Mouse (Mus musculus): ENCODE results near the gene Lrrc8c. TPM values are rescaled to one million over a fixed set of nuclear protein-coding genes. Genes with fewer than 3 reads are reported as not detected.

Lrrc8c gene
- polyA plus RNA-seq, 1 experiment from 2014 or later = 13.6 TPM

- Histone ChIP-seq H3K36me3 (replicated peaks) (no peaks in the 10 kb centered on the region), H3K4me1 (no peaks in the 10 kb centered on the region), H3K27me3 (replicated peaks) (no peaks in the 10 kb centered on the region), H3K9me3 (no peaks in the 10 kb centered on the region), H3K4me2 (no peak overlapping the region), H3K9ac (no peak overlapping the region), H3K27ac (no peak overlapping the region), H3K4me3 (no peak overlapping the region)
- no peak for ATAC-seq (replicated peaks)
- WGBS = 90% methylated on average over 2 of the region's 2 CpGs
These were observed 17.0 kb downstream of the Lrrc8c start for GRCm38 (mm10) chr5:105536172-105536571.

GRCm38 (mm10) chr5:105537101-105537723, 18.0 kb downstream of the Lrrc8c start:
- H3K36me3 ChIP-seq (replicated peaks) = no peaks in the 10 kb centered on the region
- H3K4me1 ChIP-seq = no peaks in the 10 kb centered on the region
- no peak overlapping the region for H3K27ac ChIP-seq
- no peak overlapping the region for H3K4me2 ChIP-seq
- H3K9ac ChIP-seq = no peak overlapping the region
- no peak overlapping the region for H3K4me3 ChIP-seq
- 75% methylated on average over 11 of the region's 11 CpGs for WGBS
- no peaks in the 10 kb centered on the region for H3K27me3 ChIP-seq (replicated peaks)
- no peaks in the 10 kb centered on the region for H3K9me3 ChIP-seq
- no peak for ATAC-seq (replicated peaks)

- Histone ChIP-seq H3K36me3 (replicated peaks) (no peaks in the 10 kb centered on the region), H3K27ac (no peak overlapping the region), H3K4me3 (no peak overlapping the region), H3K4me1 (no peaks in the 10 kb centered on the region), H3K4me2 (no peak overlapping the region), H3K9me3 (no peaks in the 10 kb centered on the region), H3K27me3 (replicated peaks) (no peaks in the 10 kb centered on the region), H3K9ac (no peak overlapping the region)
- WGBS = 94% methylated on average over 7 of the region's 7 CpGs
- ATAC-seq (replicated peaks) = no peak
These were observed 21.9 kb downstream of the Lrrc8c start for GRCm38 (mm10) chr5:105541051-105541450.

- Histone ChIP-seq H3K4me2 (no peak overlapping the region), H3K27me3 (replicated peaks) (no peaks in the 10 kb centered on the region), H3K27ac (no peak overlapping the region), H3K4me3 (no peak overlapping the region), H3K9me3 (no peaks in the 10 kb centered on the region), H3K4me1 (no peaks in the 10 kb centered on the region), H3K36me3 (replicated peaks) (no peaks in the 10 kb centered on the region), H3K9ac (no peak overlapping the region)
- WGBS = 31% methylated on average over 3 of the region's 3 CpGs
- ATAC-seq (replicated peaks) = no peak
These were observed 25.9 kb downstream of the Lrrc8c start for GRCm38 (mm10) chr5:105545126-105545525.

- Histone ChIP-seq H3K36me3 (replicated peaks) (no peaks in the 10 kb centered on the region), H3K9ac (no peak overlapping the region), H3K9me3 (no peaks in the 10 kb centered on the region), H3K27me3 (replicated peaks) (no peaks in the 10 kb centered on the region), H3K4me2 (no peak overlapping the region), H3K27ac (no peak overlapping the region), H3K4me3 (no peak overlapping the region), H3K4me1 (no peaks in the 10 kb centered on the region)
- no peak for ATAC-seq (replicated peaks)
- 93% methylated on average over 4 of the region's 4 CpGs for WGBS
These were observed 27.9 kb downstream of the Lrrc8c start for GRCm38 (mm10) chr5:105547115-105547514.

- H3K27ac ChIP-seq = no peak overlapping the region
- no peaks in the 10 kb centered on the region for H3K36me3 ChIP-seq (replicated peaks)
- H3K9ac ChIP-seq = no peak overlapping the region
- 86% methylated on average over 1 of the region's 1 CpGs for WGBS
- H3K9me3 ChIP-seq = no peaks in the 10 kb centered on the region
- no peak overlapping the region for H3K4me3 ChIP-seq
- no peaks in the 10 kb centered on the region for H3K4me1 ChIP-seq
- no peak for ATAC-seq (replicated peaks)
- no peaks in the 10 kb centered on the region for H3K27me3 ChIP-seq (replicated peaks)
- no peak overlapping the region for H3K4me2 ChIP-seq
These were observed 32.6 kb downstream of the Lrrc8c start for GRCm38 (mm10) chr5:105551808-105552207.

GRCm38 (mm10) chr5:105556291-105556690, 37.1 kb downstream of the Lrrc8c start:
- no peaks in the 10 kb centered on the region for H3K36me3 ChIP-seq (replicated peaks)
- WGBS = 90% methylated on average over 6 of the region's 6 CpGs
- no peak overlapping the region for H3K27ac ChIP-seq
- H3K9ac ChIP-seq = no peak overlapping the region
- H3K4me3 ChIP-seq = no peak overlapping the region
- H3K4me2 ChIP-seq = no peak overlapping the region
- 0 out of 2 replicates have a peak, but pooled peaks cover 3% of the 10 kb centered on the region for H3K4me1 ChIP-seq
- no peaks in the 10 kb centered on the region for H3K27me3 ChIP-seq (replicated peaks)
- H3K9me3 ChIP-seq = no peaks in the 10 kb centered on the region
- ATAC-seq (replicated peaks) = no peak

- Histone ChIP-seq H3K27ac (peak overlapping the region; percentile 58), H3K4me3 (no peak overlapping the region), H3K4me1 (0 out of 2 replicates have a peak, but pooled peaks cover 3% of the 10 kb centered on the region), H3K4me2 (no peak overlapping the region), H3K36me3 (replicated peaks) (no peaks in the 10 kb centered on the region), H3K9ac (no peak overlapping the region), H3K27me3 (replicated peaks) (no peaks in the 10 kb centered on the region), H3K9me3 (no peaks in the 10 kb centered on the region)
- WGBS = 92% methylated on average over 3 of the region's 3 CpGs
- peak; percentile 37; the same call in 1 of the 2 replicates for ATAC-seq (replicated peaks)
These were observed 38.2 kb downstream of the Lrrc8c start for GRCm38 (mm10) chr5:105557346-105557745.

GRCm38 (mm10) chr5:105557777-105558240, 38.6 kb downstream of the Lrrc8c start:
- peak; percentile 95 for ATAC-seq (replicated peaks)
- Histone ChIP-seq H3K27me3 (replicated peaks) (no peaks in the 10 kb centered on the region), H3K4me3 (no peak overlapping the region), H3K4me1 (0 out of 2 replicates have a peak, but pooled peaks cover 3% of the 10 kb centered on the region), H3K36me3 (replicated peaks) (no peaks in the 10 kb centered on the region), H3K4me2 (no peak overlapping the region), H3K9me3 (no peaks in the 10 kb centered on the region), H3K9ac (no peak overlapping the region), H3K27ac (peak overlapping the region; percentile 58)
- WGBS = 29% methylated on average over 4 of the region's 4 CpGs

GRCm38 (mm10) chr5:105558517-105558916, 39.3 kb downstream of the Lrrc8c start:
- no peaks in the 10 kb centered on the region for H3K9me3 ChIP-seq
- no peak overlapping the region for H3K4me2 ChIP-seq
- H3K27me3 ChIP-seq (replicated peaks) = no peaks in the 10 kb centered on the region
- H3K36me3 ChIP-seq (replicated peaks) = no peaks in the 10 kb centered on the region
- H3K9ac ChIP-seq = no peak overlapping the region
- ATAC-seq (replicated peaks) = no peak; the same call in 1 of the 2 replicates
- 96% methylated on average over 4 of the region's 4 CpGs for WGBS
- H3K27ac ChIP-seq = no peak overlapping the region
- 0 out of 2 replicates have a peak, but pooled peaks cover 3% of the 10 kb centered on the region for H3K4me1 ChIP-seq
- no peak overlapping the region for H3K4me3 ChIP-seq

- H3K4me2 ChIP-seq = no peak overlapping the region
- H3K27me3 ChIP-seq (replicated peaks) = no peaks in the 10 kb centered on the region
- H3K9me3 ChIP-seq = no peaks in the 10 kb centered on the region
- H3K4me3 ChIP-seq = no peak overlapping the region
- peaks cover 4% of the 10 kb centered on the region; the same call in 1 of the 2 replicates for H3K4me1 ChIP-seq
- H3K36me3 ChIP-seq (replicated peaks) = no peaks in the 10 kb centered on the region
- ATAC-seq (replicated peaks) = no peak
- no peak overlapping the region for H3K9ac ChIP-seq
- no peak overlapping the region for H3K27ac ChIP-seq
These were observed 42.7 kb downstream of the Lrrc8c start for GRCm38 (mm10) chr5:105561926-105562325.

- ATAC-seq (replicated peaks) = no peak
- 84% methylated on average over 4 of the region's 4 CpGs for WGBS
- Histone ChIP-seq H3K9me3 (no peaks in the 10 kb centered on the region), H3K36me3 (replicated peaks) (no peaks in the 10 kb centered on the region), H3K4me3 (no peak overlapping the region), H3K27ac (no peak overlapping the region), H3K27me3 (replicated peaks) (no peaks in the 10 kb centered on the region), H3K4me1 (peaks cover 3% of the 10 kb centered on the region; the same call in 1 of the 2 replicates), H3K9ac (no peak overlapping the region), H3K4me2 (no peak overlapping the region)
These were observed 45.6 kb downstream of the Lrrc8c start for GRCm38 (mm10) chr5:105564761-105565160.

- ATAC-seq (replicated peaks) = no peak
- Histone ChIP-seq H3K27ac (no peak overlapping the region), H3K9me3 (no peaks in the 10 kb centered on the region), H3K4me3 (no peak overlapping the region), H3K36me3 (replicated peaks) (no peaks in the 10 kb centered on the region), H3K9ac (no peak overlapping the region), H3K4me1 (peaks cover 3% of the 10 kb centered on the region; the same call in 1 of the 2 replicates), H3K4me2 (no peak overlapping the region), H3K27me3 (replicated peaks) (no peaks in the 10 kb centered on the region)
- WGBS = 91% methylated on average over 4 of the region's 4 CpGs
These were observed 46.6 kb downstream of the Lrrc8c start for GRCm38 (mm10) chr5:105565824-105566223.

Measured in midbrain, embryonic 15.5 days (tissue).